Mouse (Mus musculus) CH12F3 (cell line): ENCODE measurements around the gene Zdhhc14.

Experiments
- in situ Hi-C: fragments of 300-500 bp; cut with MboI; formaldehyde crosslinking; loops from 2 replicates; pipeline ENCODE4 v1.14.3; 2020; ENCODE audit warnings: low sequenced_read_pairs

Gene Zdhhc14

DNA sequence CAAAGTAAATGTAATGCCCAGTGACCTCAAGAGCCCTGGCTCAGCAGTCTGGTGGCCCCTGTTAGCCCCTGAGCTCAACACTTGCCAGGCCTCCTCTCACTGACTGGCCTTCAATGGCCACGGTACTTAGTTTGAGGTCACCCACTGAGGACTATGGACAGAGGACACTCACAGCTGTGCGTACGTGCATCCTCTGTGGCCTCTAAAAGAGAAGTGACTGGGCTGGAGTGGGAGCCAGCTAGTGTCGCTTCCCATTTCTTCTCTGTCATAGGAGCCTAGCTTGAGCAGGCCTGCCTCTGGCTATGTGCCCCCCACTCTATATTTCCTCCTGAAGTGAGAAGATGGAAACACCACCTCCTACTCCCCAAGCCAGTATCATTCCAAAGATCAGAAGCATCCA, 273.4 kb downstream of the Zdhhc14 start:
- in situ Hi-C loops: no loop called here

GRCm38 (mm10) chr17:5768164-5768705, 275.9 kb downstream of the Zdhhc14 start:
- in situ Hi-C loops: no loop called here

DNA sequence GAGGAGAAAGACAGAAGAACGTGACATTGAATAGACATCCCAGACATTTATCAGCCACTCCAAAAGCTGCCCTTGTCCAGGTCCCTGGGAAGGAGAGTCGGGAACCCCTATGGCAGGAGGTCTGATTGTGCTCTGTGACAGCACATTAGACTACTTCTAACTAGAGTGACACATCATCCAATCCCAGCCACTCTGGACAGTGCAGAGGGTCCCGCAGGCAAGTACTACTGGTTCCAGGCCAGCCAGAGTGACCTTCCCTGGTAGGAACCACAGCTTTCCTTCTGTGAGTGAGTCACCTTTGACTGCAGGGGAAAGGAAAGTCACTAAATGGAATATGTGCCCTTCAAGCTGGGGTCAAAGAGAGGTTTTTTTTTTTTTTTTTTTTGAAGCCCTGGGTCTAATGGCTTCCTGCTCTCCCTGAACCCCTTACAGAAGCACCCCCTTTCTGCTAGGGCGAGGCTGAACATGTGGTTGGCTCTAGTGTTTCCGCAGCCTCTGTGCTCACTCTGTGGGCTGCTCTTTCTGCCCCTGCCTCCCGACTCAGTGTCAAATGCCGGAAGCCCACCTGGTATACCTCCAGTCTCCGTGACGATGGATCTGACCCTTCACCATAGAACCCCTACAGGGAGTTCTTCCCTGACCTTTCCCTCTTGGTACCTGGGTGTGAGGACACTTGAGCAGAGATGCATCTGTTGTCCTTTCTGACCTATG, 276.6 kb downstream of the Zdhhc14 start:
- in situ Hi-C loops: no loop called here

DNA sequence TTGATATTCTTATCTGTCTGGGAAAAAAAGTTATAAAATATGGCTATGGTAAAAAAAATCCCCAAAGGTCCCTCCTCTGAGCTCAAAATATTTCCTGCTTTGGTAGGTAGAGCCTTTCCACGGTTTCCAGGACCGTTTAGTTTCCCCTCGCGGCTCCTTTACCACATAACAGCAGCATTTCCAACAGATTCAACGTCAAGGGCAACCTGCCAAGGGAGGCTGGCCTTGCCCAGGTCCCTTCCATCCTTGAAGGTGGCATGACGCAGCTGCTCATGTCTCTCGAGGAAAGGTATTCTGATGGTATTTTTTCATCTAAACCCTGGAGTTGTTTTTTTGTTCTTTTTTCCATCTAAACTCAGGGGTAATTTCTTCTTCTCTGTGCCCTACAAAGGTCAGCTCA, 277.4 kb downstream of the Zdhhc14 start:
- in situ Hi-C loops: no loop called here

- in situ Hi-C loops: no loop called here
Observed at GRCm38 (mm10) chr17:5770265-5771249, 278.2 kb downstream of the Zdhhc14 start.

DNA sequence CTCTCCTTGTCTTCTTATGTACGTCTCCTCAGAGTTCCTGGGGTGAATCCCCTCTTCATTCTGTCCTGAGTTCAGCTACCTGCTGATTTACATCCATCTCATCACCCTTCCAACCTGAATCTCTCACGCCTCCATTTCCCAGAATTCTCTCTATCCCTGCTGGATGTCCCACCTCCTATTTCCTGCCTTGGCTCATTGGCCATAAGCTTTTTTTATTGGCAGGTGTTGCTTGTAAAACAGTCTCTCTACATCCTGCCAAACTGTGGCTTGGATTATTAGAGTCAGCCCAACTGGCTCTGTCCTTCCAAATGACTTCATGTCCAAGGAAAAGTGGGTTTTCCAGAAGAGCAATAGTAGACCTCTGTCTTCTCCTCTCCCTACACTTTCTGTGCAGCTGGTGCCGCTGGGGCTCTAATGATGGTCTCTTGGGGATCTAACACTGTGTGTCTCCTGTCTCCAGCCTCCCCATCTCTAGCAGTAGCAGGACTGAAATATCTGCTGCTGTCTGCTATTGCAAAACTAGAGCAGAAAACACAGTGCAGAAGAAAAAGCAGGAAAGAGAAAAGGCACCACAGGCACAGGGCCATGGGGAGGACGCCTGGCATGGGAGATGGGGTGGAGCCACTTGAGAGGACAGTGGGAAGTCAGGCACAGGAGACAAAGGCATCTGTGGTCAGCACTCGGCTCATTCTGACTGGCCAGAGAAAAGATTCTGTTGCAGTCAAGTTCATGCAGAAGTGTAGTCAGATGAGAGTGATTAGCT, 288.0 kb downstream of the Zdhhc14 start:
- in situ Hi-C loops: no loop called here

DNA sequence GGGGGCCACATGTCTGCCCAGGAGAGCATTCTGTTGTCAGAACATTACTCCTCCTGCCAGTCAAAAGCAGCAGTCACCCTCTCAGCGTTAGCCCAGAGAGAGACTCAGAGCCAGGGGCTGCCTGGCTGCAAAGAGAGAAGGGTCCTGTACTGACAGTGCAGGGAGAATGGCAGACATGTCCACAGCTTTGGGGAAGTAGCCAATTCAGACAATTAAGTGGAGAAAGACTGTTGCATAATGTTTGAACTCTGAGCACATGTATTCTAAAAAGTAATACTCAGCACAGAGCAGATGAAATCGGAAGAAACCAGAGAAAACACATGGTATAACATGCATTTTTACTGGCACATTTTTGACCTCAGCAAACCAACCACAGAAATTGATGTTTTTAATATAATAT, 292.9 kb downstream of the Zdhhc14 start:
- in situ Hi-C loops: no loop called here

- in situ Hi-C loops: loop anchor here (10.0 kb wide), 1 partner anchor 103 kb away; no protein-coding TSS in a partner anchor
Observed at GRCm38 (mm10) chr17:5792164-5792791, 299.9 kb downstream of the Zdhhc14 start.

- in situ Hi-C loops: loop anchor here (10.0 kb wide), 1 partner anchor 101 kb away; no protein-coding TSS in a partner anchor
Observed at GRCm38 (mm10) chr17:5793593-5793992, 301.2 kb downstream of the Zdhhc14 start.

GRCm38 (mm10) chr17:5794276-5794675, 301.9 kb downstream of the Zdhhc14 start:
- in situ Hi-C loops: loop anchor here (10.0 kb wide), 1 partner anchor 101 kb away; no protein-coding TSS in a partner anchor

GRCm38 (mm10) chr17:5795369-5795768, 303.0 kb downstream of the Zdhhc14 start:
- in situ Hi-C loops: loop anchor here (10.0 kb wide), 1 partner anchor 99 kb away; no protein-coding TSS in a partner anchor

DNA sequence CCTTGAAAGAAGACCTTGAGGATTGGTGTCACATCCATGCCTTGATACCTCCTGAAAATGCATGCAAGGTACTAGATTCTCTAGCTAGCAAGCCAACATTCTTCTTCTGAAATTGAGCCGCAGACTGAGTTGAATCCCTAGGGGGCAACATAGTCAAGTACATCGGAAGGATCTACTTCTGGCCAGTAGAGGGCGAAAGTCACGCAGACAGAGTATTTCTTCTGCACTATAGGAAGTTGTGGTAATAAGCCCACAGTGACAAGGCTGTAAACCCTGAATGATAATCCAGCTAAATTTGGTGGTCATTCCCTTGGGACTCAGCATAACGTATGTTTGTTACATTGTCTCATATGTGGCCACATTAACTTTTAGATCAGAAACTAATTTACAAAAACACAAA, 303.5 kb downstream of the Zdhhc14 start:
- in situ Hi-C loops: loop anchor here (10.0 kb wide), 1 partner anchor 99 kb away; no protein-coding TSS in a partner anchor

DNA sequence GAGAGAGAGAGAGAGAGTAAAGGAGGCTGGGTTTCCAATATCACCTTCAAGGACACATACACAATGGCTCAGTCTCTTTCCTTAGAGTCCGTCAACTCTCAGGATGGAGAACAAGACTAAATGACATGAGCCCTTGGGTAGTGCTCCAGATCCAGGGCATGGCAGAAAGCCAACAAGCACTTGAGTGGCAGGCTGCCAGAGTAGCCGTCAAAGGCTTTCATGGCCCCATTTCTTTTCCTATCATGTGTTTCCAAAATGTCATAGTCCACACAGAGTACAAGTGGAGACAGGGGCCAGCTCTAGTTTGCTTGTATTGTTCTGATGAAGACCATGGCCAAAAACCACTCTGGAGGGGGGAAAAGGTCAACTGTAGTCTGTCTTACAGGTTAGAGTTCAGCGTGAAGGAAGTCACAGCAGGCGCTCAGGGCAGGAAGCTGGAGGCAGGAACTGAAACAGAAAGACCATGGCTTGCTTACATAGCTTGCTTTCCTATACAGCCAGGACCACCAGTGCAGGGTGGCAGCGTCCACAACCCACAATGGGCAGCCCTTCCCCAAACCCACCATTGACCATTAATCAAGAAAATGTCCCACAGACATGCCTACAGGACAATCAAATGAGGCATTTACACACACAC, 304.9 kb downstream of the Zdhhc14 start:
- in situ Hi-C loops: loop anchor here (10.0 kb wide), 1 partner anchor 98 kb away; no protein-coding TSS in a partner anchor

GRCm38 (mm10) chr17:5798221-5798801, 306.0 kb downstream of the Zdhhc14 start:
- in situ Hi-C loops: loop anchor here (10.0 kb wide), 1 partner anchor 96 kb away; no protein-coding TSS in a partner anchor

GRCm38 (mm10) chr17:5798900-5799299, 306.5 kb downstream of the Zdhhc14 start:
- in situ Hi-C loops: loop anchor here (10.0 kb wide), 1 partner anchor 96 kb away; no protein-coding TSS in a partner anchor

DNA sequence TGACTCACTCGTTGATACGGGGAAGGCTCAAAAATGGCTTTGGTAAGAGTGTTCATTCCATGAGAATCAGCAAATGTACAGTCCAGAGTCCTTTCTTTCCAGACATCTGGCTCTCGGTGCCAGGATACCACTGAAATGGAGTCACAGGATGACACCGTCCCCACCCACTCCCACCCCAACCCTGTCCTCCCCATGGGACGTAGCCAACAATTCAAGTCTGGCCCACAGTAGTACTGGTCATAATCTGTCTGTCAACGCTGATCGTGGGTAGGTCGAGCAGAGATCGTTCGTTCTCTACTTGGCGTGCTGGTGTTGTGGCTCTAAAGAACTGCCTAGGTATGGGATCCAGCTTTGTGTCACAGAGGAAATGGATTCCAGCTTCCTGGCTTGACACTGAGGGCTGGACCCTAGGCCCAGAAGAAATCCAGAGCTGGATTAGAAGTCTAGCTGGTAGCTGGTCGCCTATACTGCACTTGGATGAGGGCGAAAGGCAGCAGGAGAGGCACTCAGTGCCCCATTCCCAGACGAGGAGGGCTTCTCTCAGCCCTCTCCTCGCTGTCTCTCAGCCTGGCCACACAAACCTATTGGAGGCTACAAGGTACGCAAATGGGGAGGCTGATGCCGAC, 307.2 kb downstream of the Zdhhc14 start:
- in situ Hi-C loops: loop anchor here (10.0 kb wide), 1 partner anchor 95 kb away; no protein-coding TSS in a partner anchor

GRCm38 (mm10) chr17:5800254-5800653, 307.9 kb downstream of the Zdhhc14 start:
- in situ Hi-C loops: no loop called here

- in situ Hi-C loops: no loop called here
Observed at GRCm38 (mm10) chr17:5800824-5801560, 308.6 kb downstream of the Zdhhc14 start.
